Mouse (Mus musculus) CH12.LX (cell line): ENCODE results near the gene Myo1h. TPM values are rescaled to one million over a fixed set of nuclear protein-coding genes. Genes with fewer than 3 reads are reported as not detected.

Experiments
- DNase-seq: peaks from one replicate; pipeline ENCODE4 v3.0.0-alpha.2; 2013; ENCODE audit errors: extremely low read depth
- H3K27ac ChIP-seq: 2 replicates; pipeline ENCODE4 v1.5.1; 2012; ENCODE audit warnings: low read depth, mild to moderate bottlenecking, control low read depth, moderate library complexity; ENCODE audit not compliant: insufficient read depth
- H3K27me3 ChIP-seq: replicated peaks from 2 replicates; pipeline ENCODE3; 2012; ENCODE audit warnings: inconsistent platforms
- H3K36me3 ChIP-seq, 2 experiments: replicated peaks in 1 of 2; 2 replicates each; pipeline versions ENCODE3 to v1.6.1; 2012; ENCODE audit warnings: inconsistent platforms in 1 of 2, low read length in 1 of 2, mild to moderate bottlenecking in 1 of 2, mixed read lengths in 1 of 2, moderate library complexity in 1 of 2; ENCODE audit not compliant: control insufficient read depth in 1 of 2, insufficient read depth in 1 of 2
- H3K4me1 ChIP-seq, 2 experiments: 2 replicates each; pipeline ENCODE4 v1.6.1; 2012; ENCODE audit warnings: inconsistent platforms in 1 of 2, moderate library complexity in 1 of 2; ENCODE audit not compliant: insufficient read depth in 2 of 2, control insufficient read depth in 1 of 2
- H3K4me2 ChIP-seq: 2 replicates; pipeline ENCODE4 v1.6.1; 2012; ENCODE audit warnings: low read depth, mild to moderate bottlenecking, control low read depth; ENCODE audit not compliant: poor library complexity, insufficient read depth, severe bottlenecking
- H3K4me3 ChIP-seq, 3 experiments: fragments of 150-350 bp in 1 of 3; sonication (generic) in 1 of 3; replicated peaks in 1 of 3; 2 replicates each; pipeline versions ENCODE3 to v1.5.1; 2011 to 2012; ENCODE audit warnings: low read depth in 2 of 3, low read length in 2 of 3, mild to moderate bottlenecking in 2 of 3, moderate library complexity in 2 of 3, control low read depth in 1 of 3, improper control_type of control experiment in 1 of 3, inconsistent platforms in 1 of 3, mixed read lengths in 1 of 3; ENCODE audit not compliant: poor library complexity in 1 of 3
- H3K79me2 ChIP-seq: replicated peaks from 2 replicates; pipeline ENCODE4 v1.6.1; 2012; ENCODE audit warnings: mild to moderate bottlenecking, moderate library complexity; ENCODE audit not compliant: control insufficient read depth, poor library complexity, insufficient read depth, severe bottlenecking; ENCODE audit errors: extremely low read depth
- H3K9ac ChIP-seq: 2 replicates; pipeline ENCODE4 v1.6.1; 2012; ENCODE audit warnings: low read depth, mild to moderate bottlenecking, control low read depth, moderate library complexity; ENCODE audit not compliant: insufficient read depth
- H3K9me3 ChIP-seq: replicated peaks from 2 replicates; pipeline ENCODE3; 2012; ENCODE audit warnings: low read length, inconsistent platforms, mixed read lengths
- BHLHE40 ChIP-seq: IDR thresholded peaks from 2 replicates; pipeline ENCODE4 v1.6.1; 2011; ENCODE audit warnings: mild to moderate bottlenecking, low read depth, low read length, improper control_type of control experiment
- CHD1 ChIP-seq: IDR thresholded peaks from 2 replicates; pipeline ENCODE4 v1.6.1; 2012; ENCODE audit warnings: low read depth, low read length, improper control_type of control experiment, inconsistent platforms
- CHD2 ChIP-seq: IDR thresholded peaks from 2 replicates; pipeline ENCODE4 v1.6.1; 2011; ENCODE audit warnings: low read length, improper control_type of control experiment
- CTCF ChIP-seq, 2 experiments: IDR thresholded peaks in 1 of 2; conservative IDR thresholded peaks in 1 of 2; 2 replicates each; pipeline ENCODE4 v1.5.1; 2011 to 2012; ENCODE audit warnings: low read depth in 2 of 2, low read length in 2 of 2, improper control_type of control experiment in 1 of 2, inconsistent platforms in 1 of 2, mild to moderate bottlenecking in 1 of 2, moderate library complexity in 1 of 2
- E2F4 ChIP-seq: IDR thresholded peaks from 2 replicates; pipeline ENCODE4 v1.6.1; 2011; ENCODE audit warnings: low read depth, low read length, improper control_type of control experiment; ENCODE audit not compliant: insufficient replicate concordance
- ELF1 ChIP-seq: IDR thresholded peaks from 2 replicates; pipeline ENCODE4 v1.6.1; 2014; ENCODE audit warnings: low read depth, mild to moderate bottlenecking, inconsistent platforms, low read length, improper control_type of control experiment
- EP300 ChIP-seq: IDR thresholded peaks from 2 replicates; pipeline ENCODE4 v1.6.1; 2011; ENCODE audit warnings: low read length, improper control_type of control experiment
- ETS1 ChIP-seq: conservative IDR thresholded peaks from 2 replicates; pipeline ENCODE4 v1.6.1; 2012; ENCODE audit warnings: low read depth, mild to moderate bottlenecking, inconsistent platforms, low read length, improper control_type of control experiment, moderate library complexity
- GABPA ChIP-seq: IDR thresholded peaks from 2 replicates; pipeline ENCODE4 v1.6.1; 2012; ENCODE audit warnings: low read depth, low read length, improper control_type of control experiment, inconsistent platforms; ENCODE audit not compliant: insufficient replicate concordance
- HCFC1 ChIP-seq: IDR thresholded peaks from 2 replicates; pipeline ENCODE4 v1.6.1; 2012; ENCODE audit warnings: low read depth, mild to moderate bottlenecking, inconsistent platforms, low read length, improper control_type of control experiment
- IRF4 ChIP-seq: IDR thresholded peaks from 2 replicates; pipeline ENCODE4 v1.6.1; 2014; ENCODE audit warnings: low read depth, mild to moderate bottlenecking, inconsistent platforms, low read length, improper control_type of control experiment
- JUN ChIP-seq: IDR thresholded peaks from 2 replicates; pipeline ENCODE4 v1.6.1; 2011; ENCODE audit warnings: low read depth, mild to moderate bottlenecking, low read length, improper control_type of control experiment, moderate library complexity; ENCODE audit not compliant: insufficient read depth
- JUND ChIP-seq: conservative IDR thresholded peaks from 2 replicates; pipeline ENCODE4 v1.6.1; 2011; ENCODE audit warnings: low read depth, low read length, improper control_type of control experiment
- KAT2A ChIP-seq: IDR thresholded peaks from 2 replicates; pipeline ENCODE4 v1.6.1; 2012; ENCODE audit warnings: low read length, improper control_type of control experiment, inconsistent platforms; ENCODE audit not compliant: insufficient replicate concordance
- MAFK ChIP-seq: IDR thresholded peaks from 2 replicates; pipeline ENCODE4 v1.6.1; 2011; ENCODE audit warnings: low read length, improper control_type of control experiment; ENCODE audit not compliant: insufficient replicate concordance
- MAX ChIP-seq: IDR thresholded peaks from 2 replicates; pipeline ENCODE4 v1.6.1; 2011; ENCODE audit warnings: low read length, improper control_type of control experiment
- MAZ ChIP-seq: IDR thresholded peaks from 2 replicates; pipeline ENCODE4 v1.6.1; 2012; ENCODE audit warnings: low read depth, mild to moderate bottlenecking, inconsistent platforms, low read length, improper control_type of control experiment, moderate library complexity
- MEF2A ChIP-seq: IDR thresholded peaks from 2 replicates; pipeline ENCODE4 v1.6.1; 2014; ENCODE audit warnings: low read depth, mild to moderate bottlenecking, inconsistent platforms, low read length, improper control_type of control experiment, borderline replicate concordance
- MXI1 ChIP-seq: IDR thresholded peaks from 2 replicates; pipeline ENCODE4 v1.6.1; 2011; ENCODE audit warnings: mild to moderate bottlenecking, low read depth, low read length, improper control_type of control experiment
- MYC ChIP-seq: IDR thresholded peaks from 2 replicates; pipeline ENCODE4 v1.6.1; 2011; ENCODE audit warnings: low read depth, mild to moderate bottlenecking, improper control_type of control experiment, low read length
- NELFE ChIP-seq: IDR thresholded peaks from 2 replicates; pipeline ENCODE4 v1.6.1; 2011; ENCODE audit warnings: low read depth, low read length, improper control_type of control experiment
- NRF1 ChIP-seq: IDR thresholded peaks from 2 replicates; pipeline ENCODE4 v1.6.1; 2014; ENCODE audit warnings: low read depth, mild to moderate bottlenecking, inconsistent platforms, low read length, improper control_type of control experiment, moderate library complexity
- PAX5 ChIP-seq: IDR thresholded peaks from 2 replicates; pipeline ENCODE4 v1.6.1; 2012; ENCODE audit warnings: low read length, inconsistent platforms, mixed read lengths
- POLR2A ChIP-seq: IDR thresholded peaks from 2 replicates; pipeline ENCODE4 v1.6.1; 2011; ENCODE audit warnings: low read depth, mild to moderate bottlenecking, improper control_type of control experiment, low read length
- POLR2AphosphoS2 ChIP-seq: IDR thresholded peaks from 2 replicates; pipeline ENCODE4 v1.6.1; 2011; ENCODE audit warnings: low read depth, low read length, improper control_type of control experiment
- RAD21 ChIP-seq: IDR thresholded peaks from 2 replicates; pipeline ENCODE4 v1.6.1; 2011; ENCODE audit warnings: low read depth, mild to moderate bottlenecking, low read length, improper control_type of control experiment, moderate library complexity
- RCOR1 ChIP-seq: conservative IDR thresholded peaks from 2 replicates; pipeline ENCODE4 v1.6.1; 2012; ENCODE audit warnings: low read depth, mild to moderate bottlenecking, inconsistent platforms, low read length, improper control_type of control experiment
- SIN3A ChIP-seq: IDR thresholded peaks from 2 replicates; pipeline ENCODE4 v1.6.1; 2012; ENCODE audit warnings: low read length, improper control_type of control experiment, inconsistent platforms
- SMC3 ChIP-seq: IDR thresholded peaks from 2 replicates; pipeline ENCODE4 v1.6.1; 2011; ENCODE audit warnings: low read depth, low read length, improper control_type of control experiment
- TBP ChIP-seq: conservative IDR thresholded peaks from 2 replicates; pipeline ENCODE4 v1.6.1; 2011; ENCODE audit warnings: low read depth, low read length, improper control_type of control experiment
- TCF12 ChIP-seq: IDR thresholded peaks from 2 replicates; pipeline ENCODE4 v1.6.1; 2014; ENCODE audit warnings: low read depth, mild to moderate bottlenecking, inconsistent platforms, low read length, improper control_type of control experiment
- UBTF ChIP-seq: IDR thresholded peaks from 2 replicates; pipeline ENCODE4 v1.6.1; 2012; ENCODE audit warnings: low read depth, mild to moderate bottlenecking, inconsistent platforms, low read length, improper control_type of control experiment, moderate library complexity
- USF1 ChIP-seq: IDR thresholded peaks from 2 replicates; pipeline ENCODE4 v1.6.1; 2014; ENCODE audit warnings: low read depth, mild to moderate bottlenecking, inconsistent platforms, low read length, improper control_type of control experiment
- USF2 ChIP-seq: conservative IDR thresholded peaks from 2 replicates; pipeline ENCODE4 v1.6.1; 2011; ENCODE audit warnings: low read depth, low read length, improper control_type of control experiment
- ZC3H11A ChIP-seq: IDR thresholded peaks from 2 replicates; pipeline ENCODE4 v1.6.1; 2012; ENCODE audit warnings: low read depth, mild to moderate bottlenecking, inconsistent platforms, low read length, improper control_type of control experiment
- ZKSCAN1 ChIP-seq: IDR thresholded peaks from 2 replicates; pipeline ENCODE4 v1.6.1; 2012; ENCODE audit warnings: low read depth, inconsistent platforms, low read length, improper control_type of control experiment, borderline replicate concordance
- ZMIZ1 ChIP-seq: IDR thresholded peaks from 2 replicates; pipeline ENCODE4 v1.6.1; 2012; ENCODE audit warnings: low read depth, mild to moderate bottlenecking, inconsistent platforms, low read length, improper control_type of control experiment
- ZNF384 ChIP-seq: IDR thresholded peaks from 2 replicates; pipeline ENCODE4 v1.6.1; 2012; ENCODE audit warnings: low read depth, low read length, improper control_type of control experiment, inconsistent platforms
- dilution Hi-C: fragments of 300-500 bp; cut with MboI; formaldehyde crosslinking; loops from 2 replicates; pipeline ENCODE4 v1.14.3; 2020; ENCODE audit warnings: low sequenced_read_pairs; ENCODE audit not compliant: extremely low pct_unique_long_range_greater_than_20kb, extremely low pct_ligation_motif_present
- in situ Hi-C: fragments of 300-500 bp; cut with MboI; formaldehyde crosslinking; loops from 3 replicates; pipeline ENCODE4 v1.14.3; 2019; ENCODE audit warnings: low sequenced_read_pairs, low pct_ligation_motif_present, low pct_unique_long_range_greater_than_20kb, mixed read lengths
- polyA plus RNA-seq: library from polyadenylated mRNA; unstranded; fragments of >175 nt; gene quantifications from 2 replicates; pipeline ENCODE4 v1.2.1, GENCODE M21; 2012; ENCODE audit warnings: low read depth; ENCODE audit not compliant: insufficient read length
- total RNA-seq, 2 experiments: library from RNA; depleted of rRNA; stranded (reverse); fragments of 300-350 nt in 1 of 2; fragments of >200 nt in 1 of 2; gene quantifications; 2 replicates each; pipeline ENCODE4 v1.2.3; 2012 to 2014

The Myo1h gene
- total and polyA plus RNA-seq, 3 experiments: 1.1 to 4.4 (median 1.8) TPM

DNA sequence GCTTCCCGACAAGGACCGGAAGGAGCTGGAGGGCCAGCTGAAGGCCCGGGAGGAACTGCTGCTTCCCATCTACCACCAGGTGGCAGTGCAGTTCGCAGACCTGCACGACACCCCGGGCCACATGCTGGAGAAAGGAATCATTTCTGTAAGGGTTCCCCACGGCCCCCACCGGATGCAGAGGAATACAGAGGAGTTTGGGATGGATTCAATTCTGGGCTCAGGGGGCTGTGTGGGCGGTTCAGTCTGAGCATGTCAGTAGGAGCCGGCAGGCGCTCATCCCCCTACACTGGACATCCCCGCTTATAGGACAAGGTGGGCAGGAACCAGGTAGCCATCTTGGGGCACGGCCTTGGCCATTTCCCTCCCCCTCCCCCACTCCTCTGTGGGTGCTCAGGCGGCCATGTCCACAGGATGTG, 40.8 kb upstream of the Myo1h start:
- in situ Hi-C loops: no loop called here
- H3K79me2 ChIP-seq: no peaks in the 10 kb centered on the region
- no peak overlapping the region for H3K9ac ChIP-seq
- peaks cover 8 to 26% of the 10 kb centered on the region in 2 experiments for H3K4me1 ChIP-seq
- peak; percentile 90 for DNase-seq
- dilution Hi-C loops: no loop called here
- H3K27me3 ChIP-seq: no peaks in the 10 kb centered on the region
- no peaks in the 10 kb centered on the region for H3K9me3 ChIP-seq
- TF ChIP-seq ZC3H11A (peak; percentile 19; the same call in 1 of the 2 replicates), TCF12 (peak; percentile 63; the same call in 1 of the 2 replicates), RAD21 (peak; percentile 71), POLR2A (peak; percentile 31; the same call in 1 of the 2 replicates), NRF1 (no peak), ZKSCAN1 (no peak), E2F4 (no peak), MAZ (no peak), ELF1 (peak; percentile 74; the same call in 1 of the 2 replicates), BHLHE40 (peak; percentile 47), EP300 (peak; percentile 22; the same call in 1 of the 2 replicates), CHD1 (no peak), ZNF384 (no peak), USF2 (no peak), MAFK (no peak), UBTF (no peak), MEF2A (0 out of 2 replicates have a peak, but pooled peaks have one; percentile 31), TBP (no peak), SIN3A (peak; percentile 73), JUN (no peak), RCOR1 (no peak; the same call in 1 of the 2 replicates), MXI1 (peak; percentile 81; the same call in 1 of the 2 replicates), GABPA (no peak), NELFE (no peak), ZMIZ1 (no peak), MAX (peak; percentile 90), POLR2AphosphoS2 (no peak), CHD2 (peak; percentile 69), MYC (peak; percentile 91), CTCF (conservative IDR thresholded peaks at IDR 0.05 in 1 of 2, IDR thresholded peaks at IDR 0.05 in 1 of 2; ENCODE audit: low read depth in 2 of 2, low read length in 2 of 2) (peak; percentile 56 to 92), PAX5 (no peak), ETS1 (peak; percentile 35; the same call in 1 of the 2 replicates), USF1 (no peak), KAT2A (no peak), JUND (no peak), SMC3 (peak; percentile 87), HCFC1 (peak; percentile 37; the same call in 1 of the 2 replicates), IRF4 (peak; percentile 70)
- no peak overlapping the region for H3K27ac ChIP-seq
- H3K4me2 ChIP-seq: peak overlapping the region; percentile 12; the same call in 1 of the 2 replicates
- peak overlapping the region; percentile 30 to 79 (median 38) for H3K4me3 ChIP-seq
- peaks cover 0 to 27% of the 10 kb centered on the region in 2 experiments for H3K36me3 ChIP-seq
